Mouse (Mus musculus): ENCODE measurements around the gene Clcn7.
"Not testable (repeated sequence)": the region's sequence is repeated elsewhere in the genome, so short reads cannot be mapped to it uniquely, and the experiment has no call there.

Clcn7 gene

DNA sequence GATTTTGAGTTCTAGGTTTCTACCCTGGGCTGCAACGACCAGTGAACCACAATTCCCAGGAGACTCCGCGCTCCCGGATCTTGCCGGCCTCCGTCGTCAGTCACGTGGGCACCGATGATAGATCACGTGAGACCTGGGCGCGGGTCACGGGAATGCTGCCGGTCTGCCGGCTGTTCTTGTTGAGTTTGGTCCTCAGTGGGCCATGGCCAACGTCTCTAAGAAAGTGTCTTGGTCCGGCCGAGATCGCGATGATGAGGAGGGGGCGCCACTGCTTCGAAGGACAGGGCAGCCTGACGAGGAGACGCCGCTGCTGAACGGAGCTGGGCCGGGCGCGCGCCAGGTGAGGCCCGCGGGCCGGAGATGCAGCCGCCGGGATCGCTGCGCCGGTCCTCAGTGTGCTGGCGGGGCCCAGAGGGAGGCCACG lies at the start of gene Clcn7:
Clcn7 (plus strand) TSS at position 117 of the 424 bp plus-strand sequence.
- DNase-seq: peak; percentile 89

DNA sequence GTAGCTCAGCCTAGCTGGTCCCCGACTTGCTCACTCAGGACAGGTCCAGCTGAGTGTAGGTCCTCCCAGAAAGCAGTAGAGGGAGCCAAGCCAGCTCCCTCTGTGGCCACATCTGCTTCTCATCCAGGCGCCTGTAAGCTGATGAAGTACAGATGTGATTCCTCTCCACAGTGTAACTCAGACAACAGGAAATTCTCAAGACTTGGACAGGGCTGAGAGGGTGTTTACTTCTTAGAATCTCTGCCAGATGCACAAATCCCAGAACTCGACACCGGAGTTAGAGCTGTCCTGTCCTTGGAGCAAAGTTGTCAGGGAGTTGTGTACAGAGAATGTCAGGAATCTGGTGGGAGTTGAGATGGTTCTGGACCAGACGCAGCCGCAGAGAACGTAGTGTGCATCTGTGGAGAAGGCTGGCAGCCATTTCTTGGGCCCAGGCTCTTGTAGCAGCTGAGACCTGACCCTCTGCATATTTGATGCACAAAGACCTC lies 49.7 kb upstream of the Clcn7 start, which contains the start of gene Tmem204:
Tmem204 (minus strand) TSS at position 148 of the 488 bp plus-strand sequence.
- DNase-seq: no peak

DNA sequence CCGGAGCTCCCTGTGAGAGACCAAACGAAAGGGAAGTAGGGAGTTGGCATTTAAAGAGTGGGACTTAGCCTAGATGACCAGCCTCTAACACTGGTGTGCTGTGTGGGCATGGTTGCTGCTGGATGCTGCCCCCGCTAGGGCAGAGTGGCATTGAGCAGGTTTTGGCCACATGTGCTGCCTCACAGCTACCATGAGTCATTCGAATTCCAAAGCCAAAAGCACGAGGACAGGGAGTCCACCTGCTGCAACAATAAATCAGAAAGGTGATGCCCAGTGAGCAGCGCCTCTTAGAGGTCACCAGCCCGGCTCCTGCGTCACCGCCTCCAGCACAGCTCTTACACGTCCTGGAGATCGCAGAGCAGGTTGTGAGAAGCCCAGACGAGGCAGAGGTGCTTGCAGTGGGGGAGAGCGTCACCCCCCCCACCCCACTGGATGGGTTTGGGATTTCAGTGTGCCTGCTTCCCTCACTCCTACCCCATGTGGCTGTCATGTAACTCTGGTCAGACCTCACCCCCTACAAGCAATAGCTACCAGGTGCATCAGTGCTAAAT lies 48.3 kb upstream of the Clcn7 start:
- no peak for DNase-seq

DNA sequence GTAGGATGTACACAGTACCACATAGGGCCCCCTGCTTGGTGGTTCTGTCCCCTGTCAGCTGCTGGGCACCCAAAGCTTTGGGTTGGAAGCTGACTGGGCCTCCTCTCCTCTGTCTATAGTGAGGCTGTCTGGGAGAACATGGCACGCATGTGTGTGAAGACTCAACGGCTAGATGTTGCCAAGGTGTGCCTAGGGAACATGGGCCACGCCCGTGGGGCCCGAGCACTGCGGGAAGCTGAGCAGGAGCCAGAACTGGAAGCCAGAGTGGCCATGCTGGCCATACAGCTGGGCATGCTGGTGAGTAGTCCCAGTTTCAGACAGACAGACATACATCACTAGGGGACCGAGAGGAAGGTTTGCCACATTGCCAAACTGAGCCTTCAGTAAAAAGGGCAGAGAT lies 46.5 kb upstream of the Clcn7 start:
- no peak for DNase-seq

DNA sequence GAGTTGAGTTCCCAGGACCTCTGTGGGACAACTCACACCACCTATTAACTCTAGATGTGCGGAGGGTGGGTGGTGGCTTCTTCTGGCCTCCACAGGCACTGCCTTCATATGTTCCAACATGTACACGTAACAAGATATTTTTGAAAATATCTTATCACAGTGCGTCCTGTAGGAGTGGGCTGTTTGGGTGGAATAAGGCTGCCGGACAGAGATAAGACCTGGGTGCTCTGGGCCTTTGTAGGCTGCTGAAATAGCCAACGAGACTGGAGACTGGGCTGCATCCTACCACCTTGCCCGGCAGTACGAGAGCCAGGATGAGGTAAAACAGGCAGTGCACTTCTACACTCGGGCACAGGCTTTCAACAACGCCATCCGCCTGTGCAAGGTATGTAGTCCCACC lies 44.0 kb upstream of the Clcn7 start:
- DNase-seq: no peak

DNA sequence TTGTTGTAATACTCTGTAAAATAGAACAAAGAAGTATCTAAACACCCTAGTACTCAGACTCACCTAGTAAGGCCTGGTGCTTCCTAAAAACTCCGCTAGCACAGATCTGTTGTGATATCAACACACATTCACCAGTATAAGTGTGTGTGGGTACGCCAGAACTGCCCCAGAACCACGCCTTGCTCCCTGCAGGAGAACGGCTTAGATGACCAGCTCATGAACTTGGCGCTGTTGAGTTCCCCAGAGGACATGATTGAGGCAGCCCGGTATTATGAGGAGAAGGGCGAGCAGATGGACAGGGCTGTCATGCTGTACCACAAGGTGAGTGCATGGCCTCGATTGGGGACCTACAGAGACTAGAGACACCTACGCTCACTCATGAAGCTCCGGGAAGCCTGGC lies 42.7 kb upstream of the Clcn7 start:
- no peak for DNase-seq

DNA sequence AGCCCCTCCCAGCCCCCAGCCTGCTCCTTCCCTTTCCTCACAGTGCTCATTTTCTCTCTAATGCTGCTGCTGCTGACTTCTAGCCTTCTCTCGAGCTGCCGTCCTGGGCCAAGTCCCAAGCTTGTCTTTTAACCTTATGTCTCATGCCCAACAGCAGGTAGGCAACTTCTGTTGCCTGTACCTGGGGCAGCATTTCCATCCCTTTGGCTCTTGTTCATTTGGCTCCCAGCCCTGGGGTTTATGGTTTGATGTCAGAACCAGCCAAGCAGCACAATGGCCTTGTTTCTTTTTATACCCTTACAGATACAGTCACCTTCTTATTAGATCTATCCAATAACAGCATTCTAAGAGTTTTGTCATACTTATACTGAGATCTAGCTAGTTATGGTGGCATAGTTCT lies 37.0 kb upstream of the Clcn7 start:
- DNase-seq: no peak

DNA sequence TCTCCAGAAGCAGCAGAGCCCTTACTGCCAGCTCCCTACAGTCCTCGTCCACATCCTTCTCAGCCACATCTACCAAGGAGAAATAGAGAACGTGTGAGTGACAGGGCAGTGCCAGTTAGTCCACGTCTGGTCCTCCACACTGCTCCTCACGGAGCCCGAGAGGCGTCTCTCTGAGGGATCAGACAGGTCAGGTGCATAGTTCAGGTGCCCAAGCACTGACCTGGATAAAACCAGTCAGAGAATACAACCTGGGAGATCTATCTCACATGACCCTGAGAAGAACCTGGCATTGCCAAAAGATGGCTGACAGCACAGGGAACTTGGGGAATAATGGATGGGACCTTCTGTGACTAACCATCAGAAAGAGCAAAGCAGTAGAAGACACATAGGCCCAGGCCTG lies 33.1 kb upstream of the Clcn7 start:
- DNase-seq: no peak

DNA sequence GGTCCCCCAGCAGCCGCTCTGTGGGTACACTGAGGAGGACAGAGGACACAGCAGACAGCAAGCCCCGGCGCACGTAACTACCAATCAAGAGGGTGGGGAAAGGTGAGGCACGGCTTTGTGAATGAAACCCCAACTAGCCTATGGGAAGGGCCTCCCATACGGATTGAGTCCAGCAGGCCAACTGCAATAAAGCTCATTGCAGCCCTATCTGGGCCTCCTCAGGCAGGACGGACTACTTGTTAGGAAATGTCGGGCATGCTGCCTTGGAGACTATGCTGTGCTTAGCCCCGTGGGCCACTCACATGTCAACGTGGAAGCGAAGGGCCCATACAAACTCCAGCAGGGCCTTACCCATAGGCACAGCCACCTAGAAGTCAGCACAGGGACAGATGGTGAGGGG lies 31.9 kb upstream of the Clcn7 start:
- no peak for DNase-seq

DNA sequence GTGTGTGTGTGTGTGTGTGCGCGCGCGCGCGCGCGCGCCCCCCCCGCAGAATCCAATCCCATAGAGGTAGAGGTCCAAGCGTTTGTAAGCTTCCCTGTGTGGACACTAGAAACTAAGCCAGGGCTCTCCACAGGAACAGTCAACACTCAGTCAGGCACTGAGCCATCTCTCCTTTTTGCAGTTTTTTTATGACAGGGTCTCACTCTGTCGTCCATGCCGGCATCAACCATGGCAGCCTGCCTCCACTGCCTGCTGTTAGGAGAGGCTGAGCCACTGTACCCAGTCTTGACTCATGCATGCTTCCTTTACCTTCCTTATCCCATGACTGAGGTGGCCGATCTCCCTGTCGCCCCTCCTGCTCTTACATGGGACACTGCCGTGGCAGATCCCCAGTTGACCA lies 25.4 kb upstream of the Clcn7 start:
- no peak for DNase-seq

DNA sequence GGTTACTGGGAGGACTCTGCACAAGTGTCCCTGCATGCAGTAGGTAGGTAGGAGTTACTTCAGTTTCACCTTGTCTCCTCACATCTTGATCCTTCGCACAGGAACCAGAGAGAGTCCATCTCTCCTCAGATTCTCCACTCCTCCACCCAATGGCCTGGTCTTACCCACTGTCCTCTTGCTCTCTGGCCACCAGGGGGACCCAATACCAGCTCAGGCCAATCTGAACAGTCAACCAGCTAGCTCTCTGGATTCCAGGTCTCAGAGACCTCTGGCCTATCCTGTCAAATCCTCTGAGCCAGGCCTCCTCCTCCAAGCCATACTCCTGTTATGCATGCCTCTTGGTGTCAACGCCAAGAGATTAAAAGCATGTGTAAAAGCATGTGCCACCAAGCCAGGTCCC lies 23.6 kb upstream of the Clcn7 start:
- DNase-seq: peak; percentile 34

DNA sequence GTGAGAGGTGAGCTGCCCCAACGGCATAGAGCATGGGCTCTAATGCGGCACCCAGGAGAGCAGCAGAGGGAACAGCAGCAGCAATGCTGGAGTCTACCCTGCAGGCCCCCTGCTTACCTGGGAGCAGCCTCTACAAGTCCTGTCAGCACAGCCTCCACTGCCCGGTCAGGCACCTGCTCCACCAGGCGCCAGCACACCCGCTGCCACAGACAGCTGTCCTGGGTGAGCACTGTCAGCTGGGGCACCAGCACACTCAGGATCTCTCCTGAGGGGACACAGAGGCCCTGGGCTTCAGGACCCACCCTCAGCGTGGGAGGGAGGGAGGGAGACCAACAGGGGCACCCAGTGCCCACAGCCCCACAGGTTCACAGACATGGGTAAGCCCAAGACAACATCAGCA lies 22.6 kb upstream of the Clcn7 start:
- DNase-seq: no peak

DNA sequence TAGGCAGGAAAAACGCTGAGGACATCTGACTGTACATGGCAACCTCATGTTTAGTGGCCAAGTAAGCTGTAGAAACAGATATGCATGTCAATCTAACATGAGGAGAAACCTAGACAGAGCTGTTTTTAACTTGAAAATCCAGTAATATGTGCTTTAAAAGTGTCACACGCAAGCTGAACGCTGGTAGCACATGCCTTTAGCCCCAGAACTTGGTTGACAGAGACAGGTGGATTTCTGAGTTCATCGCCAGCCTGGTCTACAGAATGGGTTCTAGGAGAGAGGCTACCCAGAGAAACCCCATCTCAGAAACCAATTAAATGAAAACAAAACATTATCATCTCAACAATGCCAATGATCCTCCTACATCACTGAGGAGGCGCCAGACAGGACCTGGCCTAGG lies 22.0 kb upstream of the Clcn7 start:
- no peak for DNase-seq

DNA sequence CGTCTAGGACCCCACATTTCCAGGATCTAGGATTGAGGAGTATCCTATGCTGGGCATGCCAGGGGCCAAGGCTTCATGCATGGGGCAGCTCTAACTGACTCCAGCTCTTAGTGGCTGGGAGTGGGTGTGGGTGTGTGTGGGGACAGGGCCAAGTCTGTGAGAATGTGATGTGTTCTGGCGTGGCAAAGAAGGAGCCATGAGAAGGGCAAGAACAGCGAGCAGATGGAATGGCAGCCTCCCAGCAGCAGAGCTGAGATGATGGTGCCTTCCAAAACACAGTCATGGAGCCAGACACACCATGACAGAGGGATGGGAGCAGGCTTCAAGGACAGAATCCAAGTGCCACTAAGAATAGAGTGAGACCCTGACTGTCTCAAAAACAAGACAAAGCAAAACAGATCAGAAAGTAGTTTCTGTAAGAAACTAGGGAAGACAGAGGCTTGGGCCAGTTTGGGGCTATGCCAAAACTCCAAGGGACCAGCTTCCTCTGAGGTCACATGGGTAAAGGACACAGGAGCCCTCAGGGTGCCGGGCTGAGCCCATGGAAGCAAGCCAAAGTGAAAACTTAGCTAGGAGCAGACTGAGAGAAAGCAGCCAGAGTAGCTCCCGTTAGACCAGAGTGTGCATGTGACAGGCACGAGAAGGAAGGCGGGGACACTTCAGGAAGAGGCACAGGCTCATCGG lies 21.3 kb upstream of the Clcn7 start:
- no peak for DNase-seq

DNA sequence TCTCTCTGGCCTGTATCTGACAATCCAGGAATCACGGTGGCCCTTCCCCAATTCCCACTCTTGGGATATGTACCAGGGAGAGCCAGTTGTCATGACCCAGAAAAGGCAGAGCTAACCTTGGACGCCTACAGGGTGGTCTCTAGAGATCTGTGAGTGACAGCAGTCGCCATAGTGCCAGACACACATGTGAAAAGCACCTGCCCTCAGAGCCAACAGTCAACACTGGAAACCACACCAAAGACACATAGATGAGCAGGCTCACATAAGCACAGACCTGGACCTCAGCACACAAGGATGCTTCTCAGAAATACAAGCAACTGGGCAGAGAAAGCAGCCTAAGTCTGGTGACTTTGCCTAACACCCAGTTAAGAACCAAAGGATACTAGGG lies 20.8 kb upstream of the Clcn7 start:
- DNase-seq: no peak

DNA sequence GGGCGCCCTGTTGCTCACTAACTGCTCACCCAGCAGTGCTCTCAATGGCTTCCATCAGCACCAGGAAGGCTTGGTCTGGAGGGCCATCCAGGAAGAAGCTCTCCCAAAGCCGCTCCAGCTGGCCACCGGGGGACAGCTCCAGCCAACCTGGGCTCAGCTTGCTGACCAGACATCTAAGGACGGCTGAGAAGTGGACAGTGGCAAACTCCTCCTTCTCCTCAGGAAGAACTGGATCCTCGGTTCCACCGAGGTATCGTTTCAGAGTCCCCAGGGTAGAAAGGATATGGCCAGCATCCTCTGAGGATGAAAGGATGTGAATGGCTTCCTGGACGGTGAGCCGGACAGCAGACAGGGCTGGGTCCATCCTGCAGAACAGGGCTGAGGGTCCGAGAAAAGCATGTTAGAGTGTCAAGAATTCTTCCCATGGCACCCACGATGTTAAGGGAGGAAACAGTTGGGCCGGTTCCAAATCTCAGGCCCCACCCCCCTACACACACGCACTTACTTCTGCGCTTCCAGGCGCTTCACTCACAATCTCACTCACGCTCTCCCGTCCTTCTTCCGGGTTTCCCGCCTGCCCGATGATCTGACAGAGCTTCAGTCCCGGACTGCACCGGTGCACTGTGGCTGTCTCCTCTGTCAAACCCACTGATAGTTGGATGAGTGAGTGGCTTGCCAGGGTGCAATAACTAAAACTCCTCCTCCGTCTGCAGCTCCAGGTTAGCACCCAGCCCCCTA lies 18.1 kb upstream of the Clcn7 start:
- no peak for DNase-seq

DNA sequence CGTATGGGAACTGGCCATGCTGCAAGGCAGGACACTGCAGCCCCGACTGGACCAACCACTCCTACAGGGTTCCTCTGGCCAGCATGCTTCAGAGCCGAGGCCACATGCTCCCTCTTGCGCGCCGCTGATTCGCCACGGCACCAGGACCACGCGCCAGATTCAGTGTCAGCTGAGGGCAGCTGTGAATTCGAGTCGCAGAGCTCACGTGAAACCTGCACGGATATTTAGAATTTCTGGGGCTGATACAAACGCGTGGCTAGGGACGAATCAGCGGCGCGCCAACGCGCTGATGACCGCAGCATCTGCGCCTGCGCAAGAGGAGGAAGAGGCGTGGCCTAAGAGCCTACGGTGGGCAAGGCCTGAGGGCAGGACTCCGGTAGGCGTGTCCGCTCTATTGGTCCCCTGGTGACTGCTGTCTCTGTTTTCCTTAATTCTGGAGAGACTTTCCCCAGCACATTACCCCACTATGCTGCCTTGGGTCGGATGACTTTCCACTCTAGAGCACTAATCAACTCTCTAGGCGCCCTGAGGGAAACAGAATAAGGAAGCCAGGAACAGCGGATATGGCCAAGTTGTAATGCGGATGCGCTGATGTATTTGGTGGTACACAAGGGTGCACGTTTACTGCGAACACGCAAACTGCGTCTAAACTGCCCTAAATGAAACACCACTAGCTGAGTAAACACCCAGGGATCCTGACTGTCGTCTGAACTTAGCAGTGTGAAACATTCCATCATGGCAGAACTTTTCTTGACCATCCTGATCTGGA lies 17.3 kb upstream of the Clcn7 start, which contains the start of gene Telo2:
Telo2 (minus strand) TSS at position 304 of the 769 bp plus-strand sequence.
- DNase-seq: peak; percentile 97

DNA sequence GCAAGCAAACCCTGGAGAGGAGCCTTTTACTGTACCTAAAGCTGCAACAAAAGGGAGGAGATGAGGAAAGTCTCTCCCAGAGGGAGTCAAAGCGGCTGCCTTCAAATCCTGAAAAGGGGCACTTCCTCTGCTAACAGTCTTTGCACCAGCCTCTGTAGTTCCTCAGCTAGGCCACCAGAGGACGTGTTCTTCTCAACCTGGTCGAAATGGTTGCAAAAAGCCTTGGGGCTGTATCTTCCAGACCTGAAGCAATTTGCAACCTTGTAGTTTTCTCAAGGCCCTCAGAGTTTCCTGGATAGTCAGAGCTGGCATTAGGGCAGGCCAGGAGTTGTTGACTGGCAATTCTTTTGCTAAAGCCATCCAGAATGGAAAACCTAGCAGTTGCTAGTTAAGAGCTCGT lies 15.9 kb upstream of the Clcn7 start:
- DNase-seq: peak; percentile 59

DNA sequence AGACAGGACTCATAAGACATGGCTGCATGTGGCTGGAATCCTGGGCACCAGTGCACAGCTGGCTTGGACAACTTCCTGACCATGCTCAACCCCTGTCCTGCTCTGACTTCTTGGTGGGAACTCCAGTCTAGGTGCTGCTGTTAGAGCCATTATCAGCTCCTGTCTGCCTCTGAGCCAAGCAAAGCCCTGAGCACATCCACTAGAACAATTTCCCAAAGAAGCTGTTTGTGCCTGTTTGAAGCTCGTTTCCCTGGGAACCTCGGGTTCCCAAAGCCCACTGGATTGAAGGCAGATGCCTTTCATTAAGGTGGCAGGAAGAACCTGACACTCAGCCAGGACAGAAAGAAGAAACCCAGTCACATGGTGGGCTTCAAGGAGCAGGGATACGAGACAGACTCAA lies 12.8 kb upstream of the Clcn7 start, which contains the start of gene Ptx4:
Ptx4 (plus strand) TSS at position 355 of the 400 bp plus-strand sequence.
- DNase-seq: no peak

DNA sequence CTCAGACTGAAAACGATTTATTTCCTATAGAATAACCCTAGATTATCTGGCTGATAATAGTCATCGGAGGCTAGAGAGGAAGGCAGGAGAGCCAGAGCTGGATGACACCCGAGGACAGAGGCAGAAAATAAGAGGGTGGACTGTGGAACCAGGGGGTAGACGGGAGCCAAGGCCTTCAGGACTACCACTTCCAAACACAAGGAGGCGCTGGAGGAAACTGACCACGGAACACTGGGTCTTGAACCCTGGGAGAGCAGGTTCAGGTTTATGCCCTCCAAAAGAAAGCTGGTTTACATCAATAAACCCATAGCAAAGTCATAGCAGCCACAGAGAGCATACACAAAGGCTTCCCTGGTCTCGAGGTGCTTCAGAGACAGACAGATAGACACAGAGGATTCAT lies 9.2 kb upstream of the Clcn7 start:
- DNase-seq: peak; percentile 73

DNA sequence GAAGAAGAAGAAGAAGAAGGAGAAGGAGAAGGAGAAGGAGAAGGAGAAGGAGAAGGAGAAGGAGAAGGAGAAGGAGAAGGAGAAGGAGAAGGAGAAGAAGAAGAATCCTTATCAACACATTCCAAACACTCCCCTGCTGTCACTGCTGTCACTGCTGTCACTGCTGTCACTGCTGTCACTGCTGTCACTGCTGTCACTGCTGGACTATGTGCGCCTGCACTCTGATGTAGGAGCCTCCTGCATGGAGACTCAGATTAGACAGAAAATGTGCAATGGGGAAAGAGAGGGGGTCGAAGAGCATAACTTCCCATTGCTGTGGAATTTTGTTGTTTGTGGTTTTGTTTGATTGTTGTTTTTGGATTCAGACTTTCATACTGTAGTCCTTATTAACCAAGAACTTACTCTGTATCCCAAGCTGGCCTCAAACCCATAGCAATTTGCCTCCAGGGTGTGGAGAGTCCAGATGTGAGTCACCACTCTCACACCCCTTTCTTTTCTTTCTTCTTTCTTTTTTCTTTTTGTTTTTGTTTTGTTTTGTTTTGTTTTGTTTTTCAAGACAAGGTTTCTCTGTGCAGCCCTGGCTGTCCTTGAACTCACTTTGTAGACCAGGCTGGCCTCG lies 7.6 kb upstream of the Clcn7 start:
- not testable (repeated sequence) for DNase-seq

DNA sequence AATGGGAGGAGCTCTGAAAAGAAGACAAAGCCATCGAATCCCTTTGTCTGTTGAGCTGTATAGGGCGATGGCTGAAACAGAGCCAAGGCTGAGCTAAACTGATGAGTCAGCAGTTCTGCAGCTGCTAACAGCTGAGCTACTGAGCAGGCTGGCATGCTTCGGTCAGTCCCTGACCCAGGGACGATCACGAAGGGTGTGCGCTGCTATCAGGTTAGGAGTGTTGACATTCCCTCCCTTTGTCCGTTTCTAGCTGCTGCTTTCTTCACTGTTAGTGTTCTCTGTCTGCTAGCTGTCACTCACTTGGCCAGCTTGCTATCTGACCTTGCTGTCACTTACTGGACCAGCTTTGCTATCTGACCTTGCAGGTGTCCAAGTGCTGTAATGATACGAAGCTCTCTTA lies 6.1 kb upstream of the Clcn7 start:
- no peak for DNase-seq

DNA sequence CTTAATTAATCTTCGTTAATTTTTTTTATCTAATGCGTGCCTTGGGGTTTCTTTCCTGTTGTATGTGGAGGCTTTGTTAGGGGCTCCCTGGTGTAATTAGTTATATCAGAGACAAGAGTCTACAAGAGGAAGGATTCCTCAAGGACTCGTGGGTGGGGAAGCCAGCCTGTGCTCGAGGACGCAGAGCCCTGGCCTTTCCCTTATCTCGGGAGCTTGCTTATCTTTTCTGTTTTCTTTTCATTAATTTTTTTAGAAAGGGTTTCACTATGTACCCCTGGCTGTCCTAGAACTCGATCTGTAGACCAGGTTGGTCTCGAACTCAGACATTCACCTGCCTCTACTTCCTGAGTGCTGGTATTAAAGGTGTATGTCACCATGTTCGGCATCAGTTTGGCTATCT lies 5.5 kb upstream of the Clcn7 start:
- no peak for DNase-seq
